Mouse (Mus musculus): ENCODE measurements at regions not wholly inside any gene's neighbourhood (a gene's known extent, or its start where the extent isn't known, plus 50 kb on each side); places are given as distances from the start of the nearest gene placed in this dataset.

- no peak for DNase-seq (ENCODE audit: low spot score)
These were observed 517.5 kb upstream of the Adamts16 start for GRCm38 (mm10) chr13:71359112-71359511.

DNA sequence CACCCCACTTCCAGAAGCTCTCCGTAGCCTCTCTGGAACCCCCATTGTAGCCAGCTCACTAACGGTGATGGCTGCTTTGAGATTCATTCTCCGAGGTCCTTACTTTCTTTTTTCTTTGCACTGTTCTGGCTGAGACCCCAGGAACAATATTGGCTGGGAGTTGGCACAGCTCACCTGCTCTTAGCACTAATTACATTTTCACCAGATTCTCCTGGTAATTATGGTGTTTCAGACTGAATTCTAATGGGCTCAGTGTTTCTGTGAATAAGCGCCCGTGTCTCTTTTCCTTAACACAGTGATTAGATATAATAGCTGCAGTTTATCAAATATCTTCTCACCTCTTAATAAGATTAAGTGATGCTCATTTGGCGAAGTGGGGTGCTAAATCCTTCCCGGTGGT is 509.2 kb upstream of the Adamts16 start:
- DNase-seq (ENCODE audit: low spot score), result no peak

- DNase-seq (ENCODE audit: low spot score), result no peak
These were observed 501.3 kb upstream of the Adamts16 start for GRCm38 (mm10) chr13:71342921-71343320.

DNA sequence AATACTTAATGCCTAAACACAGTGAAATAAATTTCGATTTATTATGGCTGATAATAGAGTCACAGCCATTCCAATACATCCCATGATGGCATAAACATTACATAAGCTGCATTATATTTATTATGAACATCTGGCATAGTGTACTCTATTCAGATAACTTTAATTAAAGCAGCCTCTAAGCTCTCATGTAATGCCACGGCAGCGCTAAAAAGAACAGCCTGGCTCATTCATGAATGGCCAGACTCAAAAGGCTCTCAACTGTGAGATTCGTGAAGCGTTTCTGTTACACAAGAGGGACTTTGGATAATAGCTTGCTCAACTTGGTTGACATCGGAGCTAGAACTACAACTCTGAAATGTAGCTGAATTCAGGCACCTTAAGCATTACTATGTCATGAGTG is 497.1 kb upstream of the Adamts16 start:
- no peak for DNase-seq (ENCODE audit: low spot score)

DNA sequence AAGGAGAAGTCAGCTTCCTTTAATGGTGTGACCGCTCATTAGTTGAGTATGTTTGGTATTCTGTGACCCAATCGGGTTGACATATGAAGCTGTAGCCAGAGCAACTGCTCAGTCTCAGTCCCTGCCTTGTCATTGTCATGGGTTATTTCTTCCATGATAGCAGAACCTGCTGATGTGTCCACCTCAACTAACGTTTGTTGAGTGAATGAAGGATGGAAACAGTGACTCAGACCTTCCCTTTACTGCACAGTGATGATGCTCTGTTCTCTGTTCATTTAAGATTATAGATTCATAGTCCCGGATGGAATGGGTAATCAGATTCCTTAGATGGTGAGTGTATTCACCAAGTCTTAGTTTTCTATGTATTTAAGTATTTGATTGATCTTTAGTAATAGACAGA is 493.3 kb upstream of the Adamts16 start:
- DNase-seq (ENCODE audit: low spot score), result no peak

- no peak for DNase-seq (ENCODE audit: low spot score)
These were observed 491.5 kb upstream of the Adamts16 start for GRCm38 (mm10) chr13:71333146-71333545.

DNA sequence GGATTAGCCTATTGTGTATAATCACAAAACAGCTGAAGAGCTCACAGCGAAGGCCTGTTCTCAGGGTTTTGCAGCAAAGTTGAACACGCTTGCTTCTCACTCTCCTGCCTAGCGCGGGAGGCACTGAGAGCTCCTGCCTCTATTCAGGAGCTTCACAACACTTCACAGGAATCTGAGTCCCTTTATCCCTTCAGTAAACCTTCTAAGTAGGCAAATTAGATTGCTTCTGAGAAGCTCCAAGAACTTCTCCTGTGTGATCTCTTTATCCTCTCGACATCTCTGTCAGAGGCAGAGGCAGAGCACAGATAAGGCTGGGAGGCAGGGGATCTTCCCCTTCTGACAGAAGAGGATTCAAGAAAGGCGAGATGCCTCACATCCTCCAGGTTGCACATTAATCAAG is 488.7 kb upstream of the Adamts16 start:
- DNase-seq (ENCODE audit: low spot score), result no peak

GRCm38 (mm10) chr13:71327802-71328753 is 486.5 kb upstream of the Adamts16 start:
- no peak for DNase-seq (ENCODE audit: low spot score)

- no peak for DNase-seq (ENCODE audit: low spot score)
These were observed 478.9 kb upstream of the Adamts16 start for GRCm38 (mm10) chr13:71320489-71320888.

- DNase-seq (ENCODE audit: low spot score), result no peak
These were observed 462.3 kb upstream of the Adamts16 start for GRCm38 (mm10) chr13:71303956-71304355.

DNA sequence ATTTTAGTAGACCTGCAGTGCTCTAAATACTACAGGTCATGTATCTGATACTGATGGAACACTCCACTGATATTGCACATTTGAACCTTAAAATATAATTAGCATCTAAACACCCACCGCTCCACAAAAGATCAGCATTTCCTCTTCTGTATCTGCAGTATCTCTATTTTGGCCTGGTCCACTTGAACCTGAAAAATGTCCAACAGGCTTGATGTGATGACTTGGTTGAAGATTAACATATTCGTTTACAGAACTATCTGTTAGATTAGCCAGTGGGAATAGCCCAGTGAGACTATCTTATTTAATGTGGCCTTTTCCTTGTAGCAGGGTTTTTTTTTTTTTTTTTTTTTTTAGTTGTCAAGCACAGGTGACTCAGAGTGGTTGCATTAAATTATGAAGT is 434.4 kb upstream of the Adamts16 start:
- DNase-seq (ENCODE audit: low spot score), result no peak

GRCm38 (mm10) chr13:71274139-71274538 is 432.5 kb upstream of the Adamts16 start:
- no peak for DNase-seq (ENCODE audit: low spot score)

GRCm38 (mm10) chr13:71273485-71273884 is 431.9 kb upstream of the Adamts16 start:
- no peak for DNase-seq (ENCODE audit: low spot score)

DNA sequence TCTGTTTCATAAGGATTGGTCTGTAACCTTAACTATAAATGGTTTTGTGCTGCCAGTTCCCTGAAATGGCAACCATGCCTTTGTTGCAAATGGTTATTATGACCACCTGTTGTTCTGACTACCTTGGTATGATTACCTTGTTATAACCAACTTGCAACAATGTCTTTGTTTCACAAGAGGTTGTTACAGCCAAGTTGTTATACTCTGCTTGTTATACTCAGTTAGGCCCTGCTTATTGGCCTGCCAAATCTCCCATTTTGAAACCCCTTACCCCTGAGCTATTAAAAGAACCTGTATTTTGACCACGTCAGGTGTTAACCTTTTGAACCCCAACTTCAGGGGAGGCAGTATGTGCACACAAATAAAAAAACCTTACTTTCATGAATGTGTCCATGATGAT is 431.5 kb upstream of the Adamts16 start:
- DNase-seq (ENCODE audit: low spot score), result no peak

GRCm38 (mm10) chr13:71272431-71272830 is 430.8 kb upstream of the Adamts16 start:
- no peak for DNase-seq (ENCODE audit: low spot score)

DNA sequence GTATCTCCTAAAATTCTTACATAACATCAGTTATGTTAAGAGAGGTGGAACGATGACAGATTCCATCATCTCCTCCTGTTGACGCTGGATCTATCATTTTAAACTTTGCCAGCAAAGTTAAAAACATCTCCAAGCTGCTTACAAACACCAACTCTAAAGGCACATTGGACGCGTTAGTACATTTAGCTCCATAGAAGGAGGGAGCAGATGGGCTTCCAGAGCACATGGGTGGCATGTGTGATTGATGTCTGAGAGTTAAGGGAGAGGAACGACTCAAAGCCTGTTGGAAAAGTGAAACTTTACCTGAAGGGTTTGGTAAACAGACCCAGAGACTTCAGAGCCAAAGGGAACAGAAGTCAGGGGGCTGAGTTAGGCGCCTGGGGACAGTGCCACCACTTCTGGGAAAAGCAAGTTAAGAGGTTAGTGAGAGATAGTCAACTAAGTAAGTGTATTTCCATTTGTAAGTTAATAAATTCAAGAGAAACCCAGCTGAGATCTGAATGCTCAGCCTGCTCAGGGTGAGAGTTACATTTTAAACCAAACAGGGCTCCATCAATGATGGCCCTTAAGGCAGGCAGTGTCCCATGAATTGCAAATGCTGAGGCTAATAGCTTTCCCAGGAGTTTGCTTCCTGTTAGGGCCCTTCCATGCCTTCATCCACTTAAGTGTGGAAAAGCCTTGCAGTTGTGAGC is 430.3 kb upstream of the Adamts16 start:
- no peak for DNase-seq (ENCODE audit: low spot score)

GRCm38 (mm10) chr13:71270370-71270769 is 428.8 kb upstream of the Adamts16 start:
- no peak for DNase-seq (ENCODE audit: low spot score)

DNA sequence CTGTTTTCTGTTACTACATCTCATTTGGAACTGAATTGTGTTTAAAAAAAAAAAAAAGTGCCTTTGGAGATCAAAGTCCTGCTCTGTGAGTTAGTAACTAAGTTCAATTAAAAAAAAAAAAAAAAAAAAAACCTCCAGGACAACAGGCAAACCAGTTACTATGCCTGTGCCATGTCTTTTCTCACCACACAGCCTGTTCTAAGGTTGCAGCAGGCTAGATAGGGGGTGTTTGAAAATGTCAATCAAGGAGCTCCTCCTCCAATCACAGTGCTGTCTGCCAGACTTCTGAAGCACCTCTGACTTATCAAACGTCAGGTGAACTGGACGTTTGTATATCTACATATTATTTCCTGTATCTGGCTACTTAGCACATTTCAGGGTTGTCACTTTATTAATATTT is 427.9 kb upstream of the Adamts16 start:
- DNase-seq (ENCODE audit: low spot score), result no peak

DNA sequence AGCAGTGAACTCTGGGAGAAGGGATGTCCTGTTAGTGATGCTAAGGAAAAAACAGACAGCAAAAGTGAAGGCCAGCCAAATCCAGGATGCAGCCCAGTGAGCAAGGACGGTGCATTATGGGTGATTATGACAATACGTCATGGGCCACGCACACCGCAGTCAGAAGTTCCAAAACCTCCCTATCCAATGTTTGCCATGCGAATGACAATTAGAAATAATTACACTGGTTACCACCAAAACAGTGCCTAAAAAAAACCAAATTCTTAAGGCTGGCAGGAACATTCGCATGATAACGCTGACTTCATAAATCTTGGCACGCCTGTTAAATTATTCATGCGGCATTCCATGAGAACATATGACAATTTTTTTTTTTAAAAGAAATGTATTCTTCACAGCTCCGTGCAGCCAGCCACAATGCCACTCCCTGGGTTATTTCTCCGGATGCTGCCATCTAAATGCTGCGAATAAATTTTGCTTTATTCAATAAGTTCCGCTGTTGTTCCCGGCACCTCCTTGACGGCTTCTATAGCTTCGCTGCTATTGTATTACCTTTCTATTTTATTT is 421.8 kb upstream of the Adamts16 start:
- no peak for DNase-seq (ENCODE audit: low spot score)

- no peak for DNase-seq (ENCODE audit: low spot score)
These were observed 421.1 kb upstream of the Adamts16 start for GRCm38 (mm10) chr13:71262575-71263295.

- no peak for DNase-seq (ENCODE audit: low spot score)
These were observed 412.4 kb upstream of the Adamts16 start for GRCm38 (mm10) chr13:71254016-71254415.

All from heart, adult 8-10 months (tissue).